Mouse (Mus musculus): ENCODE measurements around the gene Rflnb.
A peak's percentile ranks its signal among the peaks of the same experiment; 100 is the strongest.

Rflnb gene

DNA sequence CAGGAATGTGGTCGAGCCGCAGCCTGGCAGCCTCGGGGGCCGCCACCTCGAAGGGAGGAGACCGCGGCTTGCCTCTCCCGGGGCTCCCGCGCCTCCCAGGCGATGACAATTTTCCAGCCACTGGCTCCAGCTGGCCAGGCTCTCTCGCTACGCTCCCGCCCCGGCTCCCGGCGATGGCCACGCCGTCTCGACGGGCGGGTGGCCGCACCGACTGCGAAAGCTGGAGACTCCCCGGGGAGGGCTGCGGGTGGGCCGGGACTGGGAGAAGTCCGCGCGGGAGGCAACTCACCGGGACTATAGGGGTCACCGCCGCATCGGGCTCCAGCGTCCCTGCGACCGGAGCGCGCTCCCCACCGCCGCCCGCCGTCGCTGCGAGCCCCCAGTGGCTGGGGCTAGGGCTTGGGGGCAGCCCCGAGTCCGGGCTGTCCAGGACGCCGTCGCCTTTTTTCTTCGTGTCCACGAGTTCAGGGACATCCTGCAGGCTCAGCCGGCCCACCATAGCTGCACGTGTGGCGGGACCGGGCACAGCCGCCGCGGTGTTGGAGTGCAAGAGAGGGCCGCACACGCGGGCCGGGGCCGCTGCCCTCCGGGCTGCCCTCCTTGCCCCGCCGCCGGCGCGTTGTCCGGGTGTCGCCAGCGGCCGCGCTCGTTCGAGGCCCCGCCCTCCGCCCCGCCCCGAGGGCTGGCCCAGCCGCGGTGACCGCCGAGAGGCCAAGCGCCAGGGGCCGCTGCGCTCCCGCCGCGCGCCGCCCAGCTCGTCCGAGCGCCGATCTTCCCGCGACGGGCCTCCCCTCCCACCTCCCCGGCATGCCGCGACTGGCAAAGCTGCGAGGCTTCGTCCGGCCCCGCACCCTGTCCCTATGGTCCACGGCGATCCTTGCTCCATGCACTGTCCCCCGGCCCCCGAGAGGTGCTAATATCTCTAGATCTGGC, at the start of gene Rflnb:
Rflnb (minus strand) TSS at position 644 of the 933 bp plus-strand sequence.
- peak within 1 kb of the TSS; percentile 82 for H3K4me3 ChIP-seq (replicated peaks; ENCODE audit: low read length)
- H3K4me1 ChIP-seq (replicated peaks; ENCODE audit: low read depth, low read length) = peaks cover 7% of the 10 kb centered on the region; the same call in 1 of the 2 replicates
- TF ChIP-seq POU5F1 (IDR thresholded peaks at IDR 0.05; ENCODE audit: borderline replicate concordance, low read length) = no peak
- no peak for TF ChIP-seq CTCF (conservative IDR thresholded peaks at IDR 0.05; ENCODE audit: low read length)
- TF ChIP-seq NANOG (IDR thresholded peaks at IDR 0.05; ENCODE audit: borderline replicate concordance, low read length) = no peak
- no peaks in the 10 kb centered on the region for H3K9me3 ChIP-seq (ENCODE audit: low read length)
- peaks cover 87% of the 10 kb centered on the region for H3K27me3 ChIP-seq (ENCODE audit: insufficient read depth, low read length)
- H3K36me3 ChIP-seq (ENCODE audit: insufficient read depth, low read length) = no peaks in the 10 kb centered on the region

DNA sequence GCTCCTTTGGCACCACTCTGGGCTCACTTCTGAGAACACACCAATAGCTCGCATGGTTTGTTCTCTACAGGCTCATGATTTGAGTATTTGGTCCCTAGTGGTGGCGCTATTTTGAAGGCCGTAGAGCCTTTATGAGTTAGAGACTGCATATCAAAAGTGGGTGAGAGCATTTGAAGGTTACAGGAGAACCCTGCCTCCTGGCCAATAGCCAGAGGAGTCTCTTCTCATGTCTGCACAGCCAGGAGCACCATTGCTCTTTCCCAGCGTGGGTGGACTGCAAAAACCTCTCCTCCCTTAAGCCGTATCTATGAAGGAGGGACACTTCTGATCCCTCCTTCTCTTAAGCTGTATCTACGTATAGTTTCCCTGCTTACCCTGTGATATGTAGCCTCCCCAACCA, 49.8 kb upstream of the Rflnb start:
- Histone ChIP-seq H3K4me1 (replicated peaks; ENCODE audit: low read depth, low read length) (no peaks in the 10 kb centered on the region), H3K27me3 (ENCODE audit: insufficient read depth, low read length) (no peaks in the 10 kb centered on the region), H3K4me3 (replicated peaks; ENCODE audit: low read length) (no peak overlapping the region), H3K36me3 (ENCODE audit: insufficient read depth, low read length) (0 out of 2 replicates have a peak, but pooled peaks cover 6% of the 10 kb centered on the region), H3K9me3 (ENCODE audit: low read length) (no peaks in the 10 kb centered on the region)
- TF ChIP-seq POU5F1 (IDR thresholded peaks at IDR 0.05; ENCODE audit: borderline replicate concordance, low read length) = no peak
- no peak for TF ChIP-seq NANOG (IDR thresholded peaks at IDR 0.05; ENCODE audit: borderline replicate concordance, low read length)
- TF ChIP-seq CTCF (conservative IDR thresholded peaks at IDR 0.05; ENCODE audit: low read length) = no peak

- Histone ChIP-seq H3K36me3 (ENCODE audit: insufficient read depth, low read length) (no peaks in the 10 kb centered on the region), H3K27me3 (ENCODE audit: insufficient read depth, low read length) (no peaks in the 10 kb centered on the region), H3K4me1 (replicated peaks; ENCODE audit: low read depth, low read length) (no peaks in the 10 kb centered on the region), H3K9me3 (ENCODE audit: low read length) (no peaks in the 10 kb centered on the region), H3K4me3 (replicated peaks; ENCODE audit: low read length) (no peak overlapping the region)
- TF ChIP-seq CTCF (conservative IDR thresholded peaks at IDR 0.05; ENCODE audit: low read length) (no peak), NANOG (IDR thresholded peaks at IDR 0.05; ENCODE audit: borderline replicate concordance, low read length) (no peak), POU5F1 (IDR thresholded peaks at IDR 0.05; ENCODE audit: borderline replicate concordance, low read length) (no peak)
These were observed 46.9 kb upstream of the Rflnb start for GRCm38 (mm10) chr11:76074296-76075093.

- Histone ChIP-seq H3K4me1 (replicated peaks; ENCODE audit: low read depth, low read length) (no peaks in the 10 kb centered on the region), H3K4me3 (replicated peaks; ENCODE audit: low read length) (no peak overlapping the region)
These were observed 42.2 kb upstream of the Rflnb start for GRCm38 (mm10) chr11:76069816-76070215.

GRCm38 (mm10) chr11:76066563-76067156, 39.1 kb upstream of the Rflnb start:
- Histone ChIP-seq H3K36me3 (ENCODE audit: insufficient read depth, low read length) (peaks cover 5% of the 10 kb centered on the region; the same call in 1 of the 2 replicates), H3K4me3 (replicated peaks; ENCODE audit: low read length) (no peak overlapping the region), H3K27me3 (ENCODE audit: insufficient read depth, low read length) (no peaks in the 10 kb centered on the region), H3K9me3 (ENCODE audit: low read length) (no peaks in the 10 kb centered on the region), H3K4me1 (replicated peaks; ENCODE audit: low read depth, low read length) (no peaks in the 10 kb centered on the region; the same call in 1 of the 2 replicates)
- TF ChIP-seq NANOG (IDR thresholded peaks at IDR 0.05; ENCODE audit: borderline replicate concordance, low read length) = no peak
- no peak for TF ChIP-seq CTCF (conservative IDR thresholded peaks at IDR 0.05; ENCODE audit: low read length)
- TF ChIP-seq POU5F1 (IDR thresholded peaks at IDR 0.05; ENCODE audit: borderline replicate concordance, low read length) = no peak

More at GRCm38 (mm10) chr11:76069816-76070215, 42.2 kb upstream of the Rflnb start:
- Histone ChIP-seq H3K27me3 (ENCODE audit: insufficient read depth, low read length) (no peaks in the 10 kb centered on the region), H3K36me3 (ENCODE audit: insufficient read depth, low read length) (peaks cover 5% of the 10 kb centered on the region; the same call in 1 of the 2 replicates), H3K9me3 (ENCODE audit: low read length) (no peaks in the 10 kb centered on the region)
- TF ChIP-seq NANOG (IDR thresholded peaks at IDR 0.05; ENCODE audit: borderline replicate concordance, low read length) (no peak), POU5F1 (IDR thresholded peaks at IDR 0.05; ENCODE audit: borderline replicate concordance, low read length) (no peak), CTCF (conservative IDR thresholded peaks at IDR 0.05; ENCODE audit: low read length) (no peak)

DNA sequence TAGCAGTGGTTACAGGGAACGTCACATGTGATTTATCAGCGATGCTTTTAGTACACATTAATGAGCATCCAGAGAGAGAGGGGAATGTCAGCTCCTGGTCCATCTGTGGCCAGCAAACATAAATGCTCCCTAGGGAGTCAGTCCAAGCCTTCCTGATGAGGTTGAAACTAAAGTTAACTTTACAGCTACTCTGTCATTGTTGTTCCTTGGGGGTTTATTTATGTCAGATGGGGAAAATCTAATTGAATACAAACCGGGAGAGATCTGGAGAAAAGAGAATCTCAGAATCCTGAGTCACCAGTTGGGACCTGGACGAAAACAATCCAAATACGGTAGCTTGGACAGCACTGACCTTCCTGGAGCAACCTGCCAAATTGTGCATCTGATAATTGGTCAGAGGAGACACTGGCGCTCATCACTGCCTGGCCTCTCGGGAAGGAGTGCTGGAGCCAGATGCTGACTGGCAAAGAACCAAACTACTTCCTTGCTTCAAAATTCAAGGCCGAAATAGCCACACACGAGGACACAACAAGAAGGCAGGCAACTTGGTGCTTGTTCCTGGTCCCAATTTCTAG, 38.0 kb upstream of the Rflnb start:
- peaks cover 5% of the 10 kb centered on the region; the same call in 1 of the 2 replicates for H3K36me3 ChIP-seq (ENCODE audit: insufficient read depth, low read length)

DNA sequence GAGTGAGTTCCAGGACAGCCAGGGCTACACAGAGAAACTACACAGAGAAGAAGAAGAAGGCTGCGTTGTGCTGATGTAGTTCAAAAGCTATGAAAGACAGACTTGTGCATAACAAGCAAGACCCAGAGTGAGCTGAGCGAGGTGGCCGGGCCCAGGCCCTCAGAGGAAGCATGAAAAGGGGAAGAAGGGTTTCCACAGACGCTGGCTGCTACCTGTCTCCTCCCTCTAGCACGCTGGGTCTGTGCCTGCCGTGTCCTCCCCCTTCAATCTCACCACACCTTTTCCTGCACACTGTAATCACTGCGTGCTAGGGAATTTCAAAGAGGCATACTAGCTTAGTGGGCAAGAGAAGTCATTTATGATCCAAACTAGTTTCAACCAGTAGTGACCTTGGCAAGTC, 36.8 kb upstream of the Rflnb start:
- Histone ChIP-seq H3K36me3 (ENCODE audit: insufficient read depth, low read length) (peaks cover 5% of the 10 kb centered on the region; the same call in 1 of the 2 replicates), H3K4me3 (replicated peaks; ENCODE audit: low read length) (no peak overlapping the region), H3K9me3 (ENCODE audit: low read length) (no peaks in the 10 kb centered on the region), H3K27me3 (ENCODE audit: insufficient read depth, low read length) (no peaks in the 10 kb centered on the region), H3K4me1 (replicated peaks; ENCODE audit: low read depth, low read length) (no peaks in the 10 kb centered on the region; the same call in 1 of the 2 replicates)
- no peak for TF ChIP-seq POU5F1 (IDR thresholded peaks at IDR 0.05; ENCODE audit: borderline replicate concordance, low read length)
- no peak for TF ChIP-seq NANOG (IDR thresholded peaks at IDR 0.05; ENCODE audit: borderline replicate concordance, low read length)
- TF ChIP-seq CTCF (conservative IDR thresholded peaks at IDR 0.05; ENCODE audit: low read length) = no peak

More for the DNA sequence above, 38.0 kb upstream of the Rflnb start:
- Histone ChIP-seq H3K27me3 (ENCODE audit: insufficient read depth, low read length) (no peaks in the 10 kb centered on the region), H3K4me3 (replicated peaks; ENCODE audit: low read length) (no peak overlapping the region), H3K9me3 (ENCODE audit: low read length) (no peaks in the 10 kb centered on the region), H3K4me1 (replicated peaks; ENCODE audit: low read depth, low read length) (no peaks in the 10 kb centered on the region; the same call in 1 of the 2 replicates)
- TF ChIP-seq POU5F1 (IDR thresholded peaks at IDR 0.05; ENCODE audit: borderline replicate concordance, low read length) (no peak), CTCF (conservative IDR thresholded peaks at IDR 0.05; ENCODE audit: low read length) (no peak)
